Mouse (Mus musculus) heart, postnatal 36 days (tissue): Measurements from ENCODE around the gene Dcpp1. TPM values are rescaled to one million over a fixed set of nuclear protein-coding genes. Genes with fewer than 3 reads are reported as not detected.

Experiments used
- DNase-seq, 2 experiments: peaks; one replicate each; pipeline ENCODE4 v3.0.0; 2021 to 2022
- intact Hi-C: fragments of 180-260 bp; cut with DNase I; formaldehyde crosslinking; loops from one replicate; pipeline ENCODE4 v1.15.1; 2025
- total RNA-seq, 2 experiments: library from RNA; stranded (reverse); gene quantifications; 2 replicates each; pipeline ENCODE4 v1.2.3; 2021

Gene Dcpp1
- total RNA-seq, 2 experiments from 2014 or later, result not detected

- intact Hi-C loops, result no loop called here
- peak; percentile 91 to 92 for DNase-seq
Observed at GRCm38 (mm10) chr17:23924531-23925007, 43.9 kb downstream of the Dcpp1 start.

- intact Hi-C loops, result no loop called here
- DNase-seq, result peak in 1 of 2 experiments; percentile 58
Observed at GRCm38 (mm10) chr17:23925090-23925493, 44.4 kb downstream of the Dcpp1 start.

- intact Hi-C loops, result no loop called here
- DNase-seq, result no peak
Observed at GRCm38 (mm10) chr17:23931157-23931556, 50.5 kb downstream of the Dcpp1 start.

Other genes with a start within 250 kb of the Dcpp1 start
- under 1 TPM in 1 of 2 experiments, not detected in 1; 0.14 TPM for gene Mmp25, start 235.6 kb upstream of the Dcpp1 start, total RNA-seq
- not detected for gene Bicdl2, start 220.4 kb upstream of the Dcpp1 start, total RNA-seq
- gene Hcfc1r1, start 207.3 kb upstream of the Dcpp1 start, total RNA-seq, result 100 to 1,000 TPM; 196 to 206 TPM
- gene Thoc6, start 207.0 kb upstream of the Dcpp1 start, total RNA-seq, result 10 to 100 TPM; 11.6 to 11.7 TPM
- gene Tnfrsf12a, start 203.4 kb upstream of the Dcpp1 start, total RNA-seq, result 100 to 1,000 TPM in 1 of 2 experiments, 10 to 100 TPM in 1; 59.4 to 101 TPM
- not detected for gene Cldn6, start 201.6 kb upstream of the Dcpp1 start, total RNA-seq
- not detected for gene Cldn9, start 196.8 kb upstream of the Dcpp1 start, total RNA-seq
- not detected for gene 1520401A03Rik, start 158.1 kb upstream of the Dcpp1 start, total RNA-seq
- gene Pkmyt1, start 154.5 kb upstream of the Dcpp1 start, total RNA-seq, result 1 to 10 TPM; 1.2 to 1.6 TPM
- 10 to 100 TPM; 20.0 to 28.5 TPM for gene Paqr4, start 140.0 kb upstream of the Dcpp1 start, total RNA-seq
- not detected for gene Kremen2, start 135.0 kb upstream of the Dcpp1 start, total RNA-seq
- gene Flywch1, start 109.3 kb upstream of the Dcpp1 start, total RNA-seq, result 10 to 100 TPM; 31.8 to 33.3 TPM
- gene Flywch2, start 94.8 kb upstream of the Dcpp1 start, total RNA-seq, result under 1 TPM; 0.78 to 0.81 TPM
- 100 to 1,000 TPM; 154 to 159 TPM for gene Srrm2, start 90.3 kb upstream of the Dcpp1 start, total RNA-seq
- 100 to 1,000 TPM; 345 to 363 TPM for gene Elob, start 51.7 kb upstream of the Dcpp1 start, total RNA-seq
- gene Prss33, start 44.8 kb upstream of the Dcpp1 start, total RNA-seq, result not detected
- gene Prss32, start 37.0 kb upstream of the Dcpp1 start, total RNA-seq, result not detected
- not detected for gene Prss41, start 36.7 kb upstream of the Dcpp1 start, total RNA-seq
- gene Prss21, start 12.8 kb upstream of the Dcpp1 start, total RNA-seq, result not detected
- not detected for gene Dcpp2, start within 50 bp of the Dcpp1 start, total RNA-seq
- gene Dcpp3, start 36.6 kb downstream of the Dcpp1 start, total RNA-seq, result not detected
- not detected for gene Sbp, start 60.8 kb downstream of the Dcpp1 start, total RNA-seq
- not detected for gene Sbpl, start 74.4 kb downstream of the Dcpp1 start, total RNA-seq
- not detected for gene Prss30, start 99.7 kb downstream of the Dcpp1 start, total RNA-seq
- not detected for gene Prss22, start 117.2 kb downstream of the Dcpp1 start, total RNA-seq
- not detected for gene Prss27, start 157.3 kb downstream of the Dcpp1 start, total RNA-seq
- gene Kctd5, start 192.6 kb downstream of the Dcpp1 start, total RNA-seq, result 10 to 100 TPM in 1 of 2 experiments, 1 to 10 TPM in 1; 8.8 to 11.4 TPM